Mouse (Mus musculus): ENCODE results near the gene Rbm38.

DNA sequence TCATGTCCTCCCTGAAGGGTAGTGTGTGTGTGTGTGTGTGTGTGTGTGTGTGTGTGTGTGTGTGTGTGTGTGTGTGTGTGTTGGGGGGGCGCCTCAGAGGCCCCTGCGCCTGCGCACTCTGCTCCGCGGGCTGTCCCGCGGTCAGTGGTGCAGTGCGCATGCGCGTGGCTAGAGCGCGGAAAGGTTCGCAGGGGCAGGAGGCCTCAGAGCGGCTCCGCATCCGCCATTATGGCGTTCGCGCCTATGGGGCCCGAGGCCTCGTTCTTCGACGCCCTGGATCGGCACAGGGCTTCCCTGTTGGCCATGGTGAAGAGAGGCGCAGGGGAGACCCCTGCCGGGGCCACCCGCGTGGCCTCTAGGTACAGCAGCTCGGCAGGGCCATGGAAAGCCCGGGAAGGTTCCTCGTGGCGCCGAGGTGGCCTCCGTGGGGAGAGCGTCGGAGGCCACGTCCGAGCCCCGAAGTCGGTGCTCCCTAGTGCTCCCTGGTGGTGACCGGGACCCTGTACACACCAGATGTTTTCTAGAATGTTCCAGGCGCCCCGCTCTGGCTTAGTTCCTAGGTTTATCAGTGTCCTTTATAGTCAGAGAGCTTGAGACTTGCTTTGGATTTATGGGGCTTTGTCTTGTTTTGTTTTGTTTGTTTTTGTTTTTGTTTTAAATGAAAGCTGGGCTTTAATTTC lies 40.5 kb upstream of the Rbm38 start:
- TF ChIP-seq MAZ (IDR thresholded peaks at IDR 0.05; ENCODE audit: low read depth, low read length): no peak
- TF ChIP-seq USF2 (conservative IDR thresholded peaks at IDR 0.05; ENCODE audit: low read depth, low read length): no peak
- TF ChIP-seq MEF2A (IDR thresholded peaks at IDR 0.05; ENCODE audit: borderline replicate concordance, low read depth, low read length): no peak
- no peak for TF ChIP-seq RAD21 (IDR thresholded peaks at IDR 0.05; ENCODE audit: low read depth, low read length)
- no peak for TF ChIP-seq CTCF (conservative IDR thresholded peaks at IDR 0.05 in 1 of 2, IDR thresholded peaks at IDR 0.05 in 1 of 2; ENCODE audit: low read depth in 2 of 2, low read length in 2 of 2)
- no peak for TF ChIP-seq POLR2A (IDR thresholded peaks at IDR 0.05; ENCODE audit: low read depth, low read length)
